Mouse (Mus musculus) forebrain, embryonic 16.5 days (tissue): Measurements from ENCODE around the gene Stat3. TPM values are rescaled to one million over a fixed set of nuclear protein-coding genes. Genes with fewer than 3 reads are reported as not detected.

Experiments
- ATAC-seq: fragments of 200-750 bp; cut with Nextera tagmentation; 2 replicates; pipeline ENCODE4 v1.8.0; 2017; ENCODE audit warnings: mild to moderate bottlenecking, moderate library complexity
- H3K27ac ChIP-seq: fragments of 300-500 bp; sonication (generic); 2 replicates; pipeline ENCODE4 v1.5.1; 2014; ENCODE audit warnings: low read length, control low read depth
- H3K27me3 ChIP-seq: fragments of 300-500 bp; sonication (generic); replicated peaks from 2 replicates; pipeline ENCODE4 v1.6.1; 2014; ENCODE audit warnings: low read length; ENCODE audit not compliant: control insufficient read depth, insufficient read depth
- H3K36me3 ChIP-seq: fragments of 300-500 bp; sonication (generic); 2 replicates; pipeline ENCODE4 v1.6.1; 2014; ENCODE audit not compliant: control insufficient read depth, insufficient read depth
- H3K4me1 ChIP-seq: fragments of 300-500 bp; sonication (generic); replicated peaks from 2 replicates; pipeline ENCODE4 v1.6.1; 2014; ENCODE audit warnings: low read length; ENCODE audit not compliant: control insufficient read depth, insufficient read depth
- H3K4me2 ChIP-seq: fragments of 300-500 bp; sonication (generic); 2 replicates; pipeline ENCODE4 v1.6.1; 2014; ENCODE audit warnings: mild to moderate bottlenecking, low read length, control low read depth
- H3K4me3 ChIP-seq: fragments of 300-500 bp; sonication (generic); replicated peaks from 2 replicates; pipeline ENCODE4 v1.5.1; 2014; ENCODE audit warnings: mild to moderate bottlenecking, low read length, control low read depth
- H3K9ac ChIP-seq: fragments of 300-500 bp; sonication (generic); replicated peaks from 2 replicates; pipeline ENCODE4 v1.6.1; 2014; ENCODE audit warnings: low read depth, low read length, control low read depth
- H3K9me3 ChIP-seq: fragments of 300-500 bp; sonication (generic); 2 replicates; pipeline ENCODE4 v1.6.1; 2016; ENCODE audit warnings: low read length; ENCODE audit not compliant: control insufficient read depth
- WGBS: fragments of 180-500 bp; shearing (Covaris S2); extraction: QIAGEN DNeasy Blood & Tissue Kit; methylation state at CpG from one replicate; pipeline ENCODE4 v1.1.7; 2014; 5-methylcytosine and 5-hydroxymethylcytosine counted together
- polyA plus RNA-seq: library from polyadenylated mRNA; unstranded; fragments of >200 nt; fragmentation: Nextera tagmentation; extraction: Ambion mirVana; gene quantifications from 2 replicates; pipeline ENCODE4 v1.2.1, GENCODE M21; 2015

Stat3 gene
- polyA plus RNA-seq, 1 experiment from 2014 or later: 31.5 TPM

GRCm38 (mm10) chr11:100938112-100938511 is 1.2 kb downstream of the Stat3 start:
- Histone ChIP-seq H3K4me1 (peaks cover 8% of the 10 kb centered on the region), H3K27ac (no peak overlapping the region)
- 16% methylated on average over 5 of the region's 5 CpGs for WGBS

GRCm38 (mm10) chr11:100937295-100937694 is 2.0 kb downstream of the Stat3 start:
- no peak for ATAC-seq
- H3K4me3 ChIP-seq: no peak overlapping the region
- peaks cover 8% of the 10 kb centered on the region for H3K4me1 ChIP-seq

More at GRCm38 (mm10) chr11:100938112-100938511, 1.2 kb downstream of the Stat3 start:
- Histone ChIP-seq H3K36me3 (no peaks in the 10 kb centered on the region), H3K27me3 (no peaks in the 10 kb centered on the region), H3K9ac (no peak overlapping the region), H3K4me3 (no peak overlapping the region; the same call in 1 of the 2 replicates), H3K9me3 (no peaks in the 10 kb centered on the region), H3K4me2 (peak overlapping the region; percentile 39)
- no peak for ATAC-seq

GRCm38 (mm10) chr11:100935373-100936355 is 3.7 kb downstream of the Stat3 start:
- Histone ChIP-seq H3K4me3 (no peak overlapping the region), H3K4me1 (peaks cover 16% of the 10 kb centered on the region), H3K9me3 (no peaks in the 10 kb centered on the region), H3K9ac (no peak overlapping the region), H3K27ac (no peak overlapping the region), H3K27me3 (no peaks in the 10 kb centered on the region), H3K4me2 (no peak overlapping the region), H3K36me3 (no peaks in the 10 kb centered on the region)
- 76% methylated on average over 8 of the region's 8 CpGs for WGBS
- no peak for ATAC-seq

More at GRCm38 (mm10) chr11:100937295-100937694, 2.0 kb downstream of the Stat3 start:
- no peak overlapping the region for H3K9ac ChIP-seq
- 77% methylated on average over 4 of the region's 4 CpGs for WGBS
- H3K36me3 ChIP-seq: no peaks in the 10 kb centered on the region
- no peak overlapping the region for H3K4me2 ChIP-seq
- H3K9me3 ChIP-seq: no peaks in the 10 kb centered on the region
- H3K27me3 ChIP-seq: no peaks in the 10 kb centered on the region
- no peak overlapping the region for H3K27ac ChIP-seq

GRCm38 (mm10) chr11:100931254-100931921 is 8.0 kb downstream of the Stat3 start:
- H3K4me1 ChIP-seq: peaks cover 8% of the 10 kb centered on the region
- no peaks in the 10 kb centered on the region for H3K9me3 ChIP-seq
- ATAC-seq: no peak
- no peak overlapping the region for H3K9ac ChIP-seq
- peak overlapping the region; percentile 17; the same call in 1 of the 2 replicates for H3K4me2 ChIP-seq
- H3K27ac ChIP-seq: no peak overlapping the region
- no peaks in the 10 kb centered on the region for H3K36me3 ChIP-seq
- H3K27me3 ChIP-seq: no peaks in the 10 kb centered on the region
- WGBS: 41% methylated on average over 12 of the region's 12 CpGs
- H3K4me3 ChIP-seq: no peak overlapping the region

GRCm38 (mm10) chr11:100930611-100931010 is 8.7 kb downstream of the Stat3 start:
- no peak for ATAC-seq
- no peaks in the 10 kb centered on the region for H3K9me3 ChIP-seq
- H3K4me2 ChIP-seq: no peak overlapping the region
- 73% methylated on average over 7 of the region's 7 CpGs for WGBS
- H3K4me1 ChIP-seq: peaks cover 8% of the 10 kb centered on the region
- H3K27me3 ChIP-seq: no peaks in the 10 kb centered on the region
- H3K9ac ChIP-seq: no peak overlapping the region
- H3K36me3 ChIP-seq: no peaks in the 10 kb centered on the region
- no peak overlapping the region for H3K4me3 ChIP-seq
- no peak overlapping the region for H3K27ac ChIP-seq

- WGBS: 92% methylated on average over 3 of the region's 3 CpGs
- H3K27me3 ChIP-seq: no peaks in the 10 kb centered on the region
Measured at GRCm38 (mm10) chr11:100927386-100927785, 12.0 kb downstream of the Stat3 start.

GRCm38 (mm10) chr11:100924386-100924919 is 14.9 kb downstream of the Stat3 start:
- no peak overlapping the region for H3K9ac ChIP-seq
- no peaks in the 10 kb centered on the region for H3K4me1 ChIP-seq
- H3K27ac ChIP-seq: no peak overlapping the region
- WGBS: 97% methylated on average over 1 of the region's 1 CpGs
- no peak overlapping the region for H3K4me3 ChIP-seq
- H3K9me3 ChIP-seq: no peaks in the 10 kb centered on the region
- ATAC-seq: no peak
- H3K27me3 ChIP-seq: no peaks in the 10 kb centered on the region
- no peak overlapping the region for H3K4me2 ChIP-seq
- no peaks in the 10 kb centered on the region for H3K36me3 ChIP-seq

More at GRCm38 (mm10) chr11:100927386-100927785, 12.0 kb downstream of the Stat3 start:
- H3K9me3 ChIP-seq: no peaks in the 10 kb centered on the region
- H3K9ac ChIP-seq: no peak overlapping the region
- ATAC-seq: no peak
- peaks cover 8% of the 10 kb centered on the region for H3K4me1 ChIP-seq
- H3K27ac ChIP-seq: no peak overlapping the region
- no peaks in the 10 kb centered on the region for H3K36me3 ChIP-seq
- no peak overlapping the region for H3K4me3 ChIP-seq
- H3K4me2 ChIP-seq: no peak overlapping the region

- H3K36me3 ChIP-seq: no peaks in the 10 kb centered on the region
- H3K4me1 ChIP-seq: no peaks in the 10 kb centered on the region
- H3K4me3 ChIP-seq: no peak overlapping the region
- no peak for ATAC-seq
- no peak overlapping the region for H3K27ac ChIP-seq
- no peak overlapping the region for H3K9ac ChIP-seq
- no peaks in the 10 kb centered on the region for H3K9me3 ChIP-seq
- WGBS: 89% methylated on average over 4 of the region's 4 CpGs
- H3K4me2 ChIP-seq: no peak overlapping the region
- no peaks in the 10 kb centered on the region for H3K27me3 ChIP-seq
Measured at GRCm38 (mm10) chr11:100920887-100921624, 18.3 kb downstream of the Stat3 start.
